Mouse (Mus musculus) left cerebral cortex, adult 2 months (tissue): ENCODE measurements at regions not wholly inside any gene's neighbourhood (a gene's known extent, or its start where the extent isn't known, plus 50 kb on each side); places are given as distances from the start of the nearest gene placed in this dataset.

Experiments
- DNase-seq, 2 experiments: peaks; one replicate each; pipeline ENCODE4 v3.0.0; 2021 to 2022; ENCODE audit warnings: low spot score in 2 of 2, mixed read lengths in 1 of 2; ENCODE audit errors: extremely low spot score in 1 of 2
- H3K27ac ChIP-seq: fragments of 200-600 bp; 2 replicates; pipeline ENCODE4 v1.8.1; 2022
- H3K4me3 ChIP-seq: fragments of 200-600 bp; 2 replicates; pipeline ENCODE4 v1.8.1; 2022
- CTCF ChIP-seq: fragments of 200-600 bp; IDR thresholded peaks from 2 replicates; pipeline ENCODE4 v1.8.1; 2022; ENCODE audit warnings: antibody characterized with exemption, mild to moderate bottlenecking, moderate library complexity
- intact Hi-C: fragments of 180-260 bp; cut with DNase I; formaldehyde crosslinking; loops from one replicate; pipeline ENCODE4 v1.15.1; 2025

DNA sequence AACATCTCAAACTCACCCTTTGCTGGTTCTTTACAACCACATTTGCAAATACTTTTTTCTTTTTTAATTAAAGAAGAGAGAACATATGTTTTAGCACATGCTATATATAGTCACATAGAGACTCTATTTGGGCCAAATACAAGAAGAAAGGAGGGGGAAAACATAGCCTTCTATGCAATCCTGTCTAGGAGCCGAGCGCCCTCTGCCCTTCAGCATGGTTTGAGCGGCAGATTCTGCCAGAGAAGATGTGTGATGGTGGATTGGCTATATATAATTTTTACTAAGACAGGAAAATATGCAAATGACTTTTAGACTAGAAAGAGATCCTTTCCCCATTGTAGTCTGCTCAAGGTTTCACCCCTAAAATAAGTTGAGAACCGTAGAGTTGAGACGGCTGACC is 60.0 kb upstream of the Myom1 start:
- intact Hi-C loops: no loop called here
- no peak for DNase-seq
- TF ChIP-seq CTCF: no peak
- Histone ChIP-seq H3K4me3 (no peak overlapping the region), H3K27ac (no peak overlapping the region)

DNA sequence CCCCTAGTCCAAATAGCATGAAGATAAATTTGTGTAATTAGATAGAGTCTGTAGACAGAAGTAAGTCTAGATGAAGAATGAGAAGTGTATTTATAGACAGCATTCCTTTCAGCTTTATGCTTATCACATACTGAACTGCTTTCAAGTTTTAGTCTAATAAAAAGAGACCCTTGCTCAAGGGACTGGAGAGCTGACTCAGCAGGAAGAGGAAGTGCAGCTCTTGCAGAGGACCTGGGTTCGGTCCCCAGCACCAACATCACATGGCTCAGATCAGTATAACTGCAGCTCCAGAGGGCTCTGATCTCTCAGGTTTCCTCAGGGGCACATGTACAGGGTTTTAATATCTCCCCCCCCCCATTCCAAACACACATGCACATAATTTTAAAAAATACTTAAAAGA is 68.2 kb upstream of the Myom1 start:
- no peak for TF ChIP-seq CTCF
- DNase-seq: no peak
- intact Hi-C loops: no loop called here
- no peak overlapping the region for H3K4me3 ChIP-seq
- no peak overlapping the region for H3K27ac ChIP-seq

- TF ChIP-seq CTCF: no peak
- DNase-seq: no peak
- Histone ChIP-seq H3K27ac (no peak overlapping the region), H3K4me3 (no peak overlapping the region)
- intact Hi-C loops: no loop called here
Observed at GRCm38 (mm10) chr17:70933122-70934050, 69.0 kb upstream of the Myom1 start.

- DNase-seq: no peak
- intact Hi-C loops: no loop called here
- Histone ChIP-seq H3K4me3 (no peak overlapping the region), H3K27ac (no peak overlapping the region)
- no peak for TF ChIP-seq CTCF
Observed at GRCm38 (mm10) chr17:70932565-70932964, 69.9 kb upstream of the Myom1 start.

DNA sequence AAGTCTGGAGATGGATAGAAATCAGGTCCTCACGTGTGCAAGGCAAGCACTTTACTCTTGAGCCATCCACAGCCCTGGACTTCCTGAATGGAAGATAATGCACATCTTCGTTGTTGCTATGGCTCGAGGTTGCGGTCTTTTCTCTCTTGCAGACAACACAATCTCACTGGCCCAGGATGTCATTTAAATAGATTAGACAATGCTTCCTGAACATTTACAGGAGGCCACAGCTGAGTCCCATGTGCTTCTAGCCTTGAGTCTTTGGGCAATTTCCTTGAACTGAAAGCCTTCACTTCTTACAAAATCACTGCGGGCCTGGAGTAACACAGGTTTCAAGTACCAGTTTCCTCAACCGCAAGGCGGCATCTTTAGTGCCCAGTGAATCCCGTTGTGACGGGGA is 71.8 kb upstream of the Myom1 start:
- DNase-seq: no peak
- Histone ChIP-seq H3K4me3 (no peak overlapping the region), H3K27ac (no peak overlapping the region)
- no peak for TF ChIP-seq CTCF
- intact Hi-C loops: no loop called here

DNA sequence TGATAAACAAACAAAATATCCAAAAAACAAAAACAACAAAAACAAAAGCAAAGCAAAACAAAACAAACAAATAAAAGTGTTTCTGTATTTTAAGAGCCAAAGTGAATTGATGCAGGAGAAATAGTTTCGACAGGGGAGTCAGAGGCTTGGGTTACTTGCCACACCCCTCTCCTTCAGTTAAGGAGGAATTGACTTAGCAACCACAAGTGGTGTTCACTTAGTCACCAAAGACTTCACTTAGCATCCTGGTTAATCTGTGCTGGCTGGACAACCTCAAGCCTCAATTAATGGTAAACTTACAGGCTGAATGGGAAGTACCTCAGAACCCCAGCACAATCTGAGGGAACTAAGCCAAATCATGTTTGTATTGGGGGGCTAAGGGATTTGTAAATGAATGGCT is 72.9 kb upstream of the Myom1 start:
- no peak for DNase-seq
- no peak overlapping the region for H3K27ac ChIP-seq
- no peak for TF ChIP-seq CTCF
- intact Hi-C loops: no loop called here
- no peak overlapping the region for H3K4me3 ChIP-seq

DNA sequence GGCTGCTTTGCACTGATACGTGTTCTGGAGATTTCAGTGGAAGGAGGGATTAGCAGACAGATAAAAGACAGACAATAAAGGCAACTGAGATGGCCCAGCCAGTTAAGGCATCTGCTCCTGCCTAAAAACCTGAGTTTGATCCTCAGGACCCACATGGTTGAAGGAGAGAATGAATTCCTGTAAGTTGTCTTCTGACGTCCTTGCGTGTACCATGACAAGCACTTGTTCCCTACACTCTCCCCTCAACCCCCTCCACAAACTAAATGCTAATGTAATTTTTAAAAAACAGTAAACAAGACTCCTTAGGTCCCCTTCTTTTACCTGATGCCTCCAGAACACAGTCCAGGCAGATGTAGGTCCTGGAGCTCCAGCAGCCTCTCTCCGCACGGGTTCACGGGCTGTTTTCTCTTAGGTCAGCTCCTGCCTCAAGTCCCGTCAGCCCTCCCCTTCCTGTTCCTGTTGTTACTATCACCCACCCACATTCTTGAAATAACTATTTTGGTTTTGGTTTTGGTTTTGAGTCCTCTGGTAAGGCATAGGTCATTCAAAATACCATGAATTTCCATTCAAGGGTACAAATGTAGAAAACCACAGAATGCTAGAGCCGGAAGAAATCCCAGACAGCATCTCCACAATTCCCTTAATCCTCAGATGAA is 71.3 kb upstream of the Tgif1 start:
- intact Hi-C loops: no loop called here
- no peak overlapping the region for H3K27ac ChIP-seq
- no peak overlapping the region for H3K4me3 ChIP-seq
- DNase-seq: no peak
- no peak for TF ChIP-seq CTCF

DNA sequence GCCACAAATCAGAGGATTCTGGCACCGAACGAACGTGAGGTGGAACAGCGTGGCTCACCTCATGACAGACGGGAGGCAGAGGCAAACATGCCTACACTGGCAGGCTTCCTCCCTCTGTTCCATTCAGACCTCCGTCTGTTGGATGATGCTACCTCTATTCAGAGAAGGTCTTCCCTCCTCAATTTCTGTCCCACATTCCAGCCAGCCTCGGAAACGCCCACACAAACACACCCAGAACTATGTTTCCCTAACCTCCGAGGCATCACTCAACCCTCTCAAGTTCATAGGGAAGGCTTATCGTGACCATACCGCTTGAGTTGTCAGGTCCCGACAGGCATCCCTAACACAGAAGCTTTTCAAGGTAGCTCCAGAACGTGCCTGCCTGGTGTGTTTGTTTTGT is 68.3 kb upstream of the Tgif1 start:
- TF ChIP-seq CTCF: no peak
- no peak for DNase-seq
- Histone ChIP-seq H3K27ac (no peak overlapping the region), H3K4me3 (no peak overlapping the region)
- intact Hi-C loops: no loop called here

GRCm38 (mm10) chr17:70920181-70920580 is 66.8 kb upstream of the Tgif1 start:
- no peak for DNase-seq
- intact Hi-C loops: no loop called here
- TF ChIP-seq CTCF: no peak
- Histone ChIP-seq H3K27ac (no peak overlapping the region), H3K4me3 (no peak overlapping the region)

DNA sequence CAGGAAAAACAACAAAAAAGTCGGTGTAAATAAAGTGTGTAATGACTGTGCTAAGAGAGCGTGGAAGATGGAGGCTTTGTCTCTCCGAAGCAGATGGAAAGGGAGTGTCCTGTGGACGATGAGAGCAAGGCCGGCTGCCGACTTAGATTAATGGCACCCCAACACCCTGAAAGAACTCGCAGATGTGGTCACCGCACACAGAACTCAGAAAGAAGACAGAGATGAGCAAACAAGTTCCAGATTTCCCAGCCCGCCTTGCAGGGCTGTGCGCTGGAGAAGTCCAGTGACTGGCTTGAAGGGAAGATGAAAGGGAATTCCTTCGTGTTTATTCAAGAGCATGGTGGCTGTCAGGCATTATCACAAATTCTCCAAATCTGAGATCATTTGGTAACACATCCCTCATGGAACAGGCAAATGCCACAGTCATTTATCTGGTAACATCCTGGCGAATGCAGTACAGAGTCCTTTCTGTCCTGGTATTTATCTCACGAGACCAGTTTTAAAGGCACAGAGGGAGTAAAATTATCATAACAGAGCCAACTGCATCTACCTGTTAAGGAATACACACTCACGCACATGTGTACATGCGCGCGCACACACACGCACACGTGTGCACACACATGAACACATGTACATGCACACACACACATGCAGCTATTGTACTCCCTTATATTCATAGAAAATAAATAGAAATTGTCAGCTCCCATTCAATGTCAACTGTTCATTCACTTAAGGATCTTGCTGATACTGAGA is 64.0 kb upstream of the Tgif1 start:
- TF ChIP-seq CTCF: no peak
- intact Hi-C loops: no loop called here
- no peak for DNase-seq

DNA sequence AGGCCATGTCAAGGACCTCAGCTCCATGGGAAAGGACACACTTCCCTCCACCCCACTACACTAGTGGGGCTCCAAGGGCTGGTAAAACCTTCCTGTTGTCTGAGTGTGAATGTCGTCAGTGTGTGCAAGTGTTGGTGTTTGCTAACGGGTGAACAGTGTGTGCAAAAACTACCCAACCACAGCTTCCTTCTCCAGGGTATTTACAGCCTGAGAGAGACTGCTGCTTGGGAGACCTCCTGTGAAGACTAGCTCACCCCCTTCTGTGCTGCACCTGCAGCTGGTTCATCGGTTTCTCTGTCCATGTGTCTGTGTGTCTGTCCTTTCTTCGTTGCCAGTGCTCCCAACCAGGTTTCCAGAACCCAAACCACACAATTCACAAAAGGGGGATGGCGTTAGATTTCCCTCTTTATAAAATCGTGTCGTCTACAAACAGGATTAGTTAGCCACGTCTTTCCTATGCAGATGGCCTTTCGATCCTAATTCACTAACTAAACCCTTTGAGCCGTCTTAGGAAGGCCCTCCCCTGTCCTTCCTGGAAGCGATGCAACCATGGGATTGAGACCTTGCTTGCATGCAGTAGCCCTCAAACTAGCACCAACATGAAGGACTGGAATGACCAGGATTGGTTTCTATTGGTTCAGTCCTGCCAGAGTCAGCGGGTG is 62.9 kb upstream of the Tgif1 start:
- DNase-seq: no peak
- Histone ChIP-seq H3K4me3 (no peak overlapping the region), H3K27ac (no peak overlapping the region)
- TF ChIP-seq CTCF: no peak
- intact Hi-C loops: no loop called here

More for the DNA sequence above, 64.0 kb upstream of the Tgif1 start:
- Histone ChIP-seq H3K27ac (no peak overlapping the region), H3K4me3 (no peak overlapping the region)

GRCm38 (mm10) chr17:70915445-70915844 is 62.1 kb upstream of the Tgif1 start:
- no peak overlapping the region for H3K27ac ChIP-seq
- intact Hi-C loops: no loop called here
- TF ChIP-seq CTCF: no peak
- H3K4me3 ChIP-seq: no peak overlapping the region
- no peak for DNase-seq
